Mouse (Mus musculus): ENCODE results near the gene Ache. TPM values are rescaled to one million over a fixed set of nuclear protein-coding genes. Genes with fewer than 3 reads are reported as not detected.
"Not testable (repeated sequence)": the region's sequence is repeated elsewhere in the genome, so short reads cannot be mapped to it uniquely, and the experiment has no call there.

Gene Ache
- 10 to 100 TPM; 67.5 to 73.8 (median 70.9) TPM for total RNA-seq (2022)

DNA sequence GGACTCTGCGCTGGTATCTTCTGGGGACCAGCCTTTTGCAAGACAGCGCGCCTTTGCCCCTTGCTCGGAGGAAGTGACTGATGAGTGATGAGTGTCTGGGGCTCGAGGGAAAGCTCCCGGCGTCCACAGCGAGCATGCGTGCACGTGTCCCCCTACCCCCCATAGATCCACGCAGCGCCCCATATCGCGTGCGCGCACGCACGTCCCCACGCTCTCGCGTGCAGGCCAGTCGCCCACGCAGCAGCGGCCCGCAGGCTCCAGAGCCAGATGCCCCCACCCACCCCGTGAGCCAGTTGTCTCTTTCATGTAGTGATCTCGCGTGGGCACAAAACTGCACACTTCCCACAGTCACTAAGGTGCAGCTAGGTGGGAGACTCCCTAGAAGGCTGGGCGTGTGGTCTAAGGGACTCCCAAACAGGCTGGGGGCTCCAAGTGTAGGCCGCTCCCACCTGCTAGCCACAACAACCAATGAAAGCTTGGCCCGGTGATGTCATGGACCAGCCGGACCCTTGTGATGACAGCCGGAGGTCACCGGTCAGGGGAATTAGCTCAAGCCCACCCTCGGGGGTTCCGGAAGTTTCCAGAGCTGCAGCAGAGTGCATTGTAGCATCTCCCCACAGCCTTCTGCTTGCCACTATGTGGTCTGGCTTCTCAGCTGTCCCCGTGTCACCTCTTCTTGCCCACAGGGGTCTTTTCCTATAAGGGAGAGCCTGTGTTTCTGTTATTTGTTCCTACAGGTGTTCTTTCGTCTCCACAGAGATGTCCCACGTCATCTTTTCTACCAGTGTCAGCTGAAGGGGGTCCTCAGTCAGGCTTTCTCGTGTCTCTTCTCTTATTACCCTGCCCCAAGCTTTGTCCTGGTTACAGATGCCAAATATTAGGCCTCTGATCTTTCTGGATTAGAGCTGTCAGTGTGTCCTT is at the start of gene Ache:
Gene Ache (plus strand): TSS at position 488 of the 921 bp plus-strand sequence.
- DNase-seq (ENCODE audit: low spot score in 2 of 2), result peak; percentile 56 to 89

DNA sequence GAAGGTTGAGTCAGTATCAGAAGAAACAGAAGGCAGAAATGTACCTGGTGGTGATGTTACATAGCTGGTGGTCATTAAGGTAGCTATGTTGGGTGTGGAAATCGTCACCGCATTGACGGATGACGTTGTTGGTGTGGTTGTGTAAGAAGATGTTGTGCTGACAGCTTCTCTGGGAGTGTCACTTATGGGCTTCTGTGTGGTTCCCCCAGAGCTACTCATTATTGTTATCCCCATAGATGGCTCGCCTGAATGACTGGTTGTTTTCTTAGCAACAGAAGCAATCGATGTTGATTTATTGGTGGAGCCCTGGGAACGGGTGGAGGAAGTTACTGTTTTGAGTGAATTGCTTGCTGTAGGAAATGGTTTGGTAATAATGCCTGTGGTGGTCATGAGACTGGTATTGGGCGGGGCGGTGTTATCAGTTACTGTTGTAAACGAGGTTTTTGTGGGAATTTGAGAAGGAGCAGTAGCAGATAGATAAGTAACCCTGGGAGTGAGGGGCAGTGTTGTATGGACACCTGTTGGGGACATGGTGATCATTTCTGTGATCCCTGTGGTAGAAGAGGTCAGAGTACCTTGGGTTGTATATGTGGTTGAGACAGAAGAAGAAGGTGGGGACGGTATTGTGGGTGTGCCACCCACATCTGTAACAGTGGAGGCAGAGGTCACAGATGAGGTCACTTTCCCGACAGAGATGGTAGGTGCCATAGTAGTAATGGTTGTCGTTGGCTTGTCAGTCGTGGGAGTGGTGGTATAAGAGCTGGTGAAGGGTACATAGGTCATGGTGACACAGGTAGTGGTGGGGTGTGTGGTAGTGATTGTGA is 23.2 kb upstream of the Ache start:
- no peak for DNase-seq (ENCODE audit: low spot score in 2 of 2)

DNA sequence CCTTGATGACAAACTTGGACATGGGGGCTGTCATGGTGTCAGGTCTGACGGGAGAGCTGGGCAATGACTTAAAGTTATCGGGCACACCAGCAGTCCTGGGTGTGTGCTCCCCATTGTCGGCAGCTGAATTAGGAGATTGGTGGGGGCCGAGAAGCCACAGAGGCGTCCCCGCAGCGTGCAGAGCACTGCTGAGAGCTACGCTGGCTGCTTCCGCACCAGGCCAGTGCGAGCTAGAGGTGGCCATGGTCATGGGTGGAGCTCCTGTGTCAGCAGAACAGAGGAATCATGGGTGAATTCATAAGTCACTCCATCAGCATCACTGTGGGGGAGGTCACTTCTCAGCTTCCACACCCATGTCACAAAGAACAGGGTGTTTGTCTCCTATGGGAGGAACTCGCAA is 22.5 kb upstream of the Ache start:
- no peak for DNase-seq (ENCODE audit: low spot score in 2 of 2)

DNA sequence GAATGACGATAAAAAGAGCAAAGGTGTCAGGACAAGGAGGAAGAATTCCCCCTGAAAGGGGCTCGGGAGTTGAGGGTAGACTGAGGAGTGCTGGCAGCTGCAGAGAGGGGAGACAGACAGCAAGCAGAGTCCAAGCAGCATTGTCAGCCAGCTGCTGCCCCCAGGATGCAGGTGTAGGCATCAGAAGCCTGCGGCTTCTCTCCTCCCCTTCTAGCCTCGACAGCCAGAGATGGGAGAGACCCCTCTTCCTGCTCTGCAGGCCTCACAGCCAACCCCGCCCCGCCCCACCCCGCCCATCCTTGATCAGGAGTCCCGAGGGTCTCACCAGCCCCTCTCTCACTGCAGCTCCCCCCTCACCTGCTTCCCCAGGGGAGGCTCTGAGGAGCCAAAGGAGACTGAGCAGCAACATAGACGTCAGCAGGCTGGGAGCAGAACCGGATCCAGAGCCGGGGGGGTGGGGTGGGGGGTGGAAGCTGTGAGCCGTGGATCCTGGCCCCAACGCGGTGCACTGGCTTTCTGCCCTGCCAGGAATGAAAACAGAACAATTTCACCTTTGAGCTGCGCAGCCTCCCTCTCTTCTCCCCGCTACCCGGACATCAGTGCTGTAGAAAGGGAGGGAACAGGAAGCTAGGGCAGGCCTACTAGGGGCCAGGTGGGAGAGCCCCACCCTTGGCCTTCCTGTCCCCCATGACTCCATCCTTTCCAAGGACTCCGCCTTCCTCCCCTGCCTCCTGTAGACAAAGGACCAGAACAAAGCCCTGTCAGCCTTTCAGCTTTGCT is 19.0 kb upstream of the Ache start:
- no peak for DNase-seq (ENCODE audit: low spot score in 2 of 2)

DNA sequence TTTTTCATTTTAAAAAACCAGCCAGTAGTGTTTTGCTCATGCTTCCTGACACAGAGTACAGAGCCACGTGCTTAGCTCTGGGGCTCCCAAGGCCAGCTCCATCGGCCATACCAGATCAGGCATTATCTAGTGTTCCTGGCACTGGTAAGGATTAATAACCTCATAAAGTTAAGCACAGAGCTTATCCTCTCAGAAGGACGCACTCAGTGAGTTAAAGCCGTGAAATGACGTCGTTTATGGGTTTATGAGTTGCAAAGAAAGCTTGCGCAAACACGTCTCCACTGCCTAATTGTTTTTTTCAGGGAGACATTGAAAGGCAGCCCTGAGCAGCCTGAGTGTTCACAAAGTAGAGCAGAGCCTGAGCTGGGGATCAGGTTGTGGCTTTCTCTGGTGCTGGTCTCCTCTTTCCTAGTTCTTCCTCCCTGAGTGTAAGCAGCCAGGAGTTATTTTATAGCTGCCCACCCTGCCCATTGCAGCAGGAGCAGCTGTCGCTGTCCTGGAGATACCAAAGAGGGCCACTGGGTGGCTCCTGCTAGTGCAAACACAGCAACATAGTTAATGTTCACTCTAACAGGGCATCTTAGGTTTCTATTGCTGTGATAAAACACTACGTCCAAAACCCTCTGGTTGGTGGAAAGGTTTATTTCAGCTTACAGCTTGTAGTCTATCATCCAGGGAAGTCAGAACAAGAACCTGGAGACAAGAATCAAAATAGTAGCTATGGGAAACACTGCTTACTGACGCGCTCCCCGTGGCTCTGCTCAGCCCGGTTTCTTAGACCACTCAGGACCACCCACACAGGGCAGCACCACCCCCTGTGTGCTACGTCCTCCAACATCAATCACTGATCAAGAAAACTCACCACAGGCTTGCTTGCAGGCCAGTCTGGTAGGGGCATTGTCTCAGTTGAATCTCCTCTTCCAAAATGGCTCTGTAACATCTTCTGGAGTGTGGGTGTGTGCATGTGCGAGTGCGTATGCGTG is 9.7 kb upstream of the Ache start:
- no peak for DNase-seq (ENCODE audit: low spot score in 2 of 2)

DNA sequence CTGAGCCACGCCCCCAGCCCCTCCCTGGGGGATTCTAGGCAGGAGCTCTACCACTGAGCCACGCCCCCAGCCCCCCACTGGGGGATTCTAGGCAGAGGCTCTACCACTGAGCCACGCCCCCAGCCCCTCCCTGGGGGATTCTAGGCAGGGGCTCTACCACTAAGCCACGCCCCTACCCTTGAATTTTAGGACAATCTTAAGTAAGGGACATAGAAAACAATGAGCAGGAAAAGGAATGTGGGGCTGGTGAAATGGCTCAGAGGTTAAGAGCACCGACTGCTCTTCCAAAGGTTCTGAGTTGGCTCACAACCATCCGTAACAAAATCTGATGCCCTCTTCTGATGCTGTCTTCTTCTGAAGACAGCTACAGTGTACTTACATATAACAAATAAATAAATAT is 2.9 kb upstream of the Ache start:
- not testable (repeated sequence) for DNase-seq (ENCODE audit: low spot score in 2 of 2)

DNA sequence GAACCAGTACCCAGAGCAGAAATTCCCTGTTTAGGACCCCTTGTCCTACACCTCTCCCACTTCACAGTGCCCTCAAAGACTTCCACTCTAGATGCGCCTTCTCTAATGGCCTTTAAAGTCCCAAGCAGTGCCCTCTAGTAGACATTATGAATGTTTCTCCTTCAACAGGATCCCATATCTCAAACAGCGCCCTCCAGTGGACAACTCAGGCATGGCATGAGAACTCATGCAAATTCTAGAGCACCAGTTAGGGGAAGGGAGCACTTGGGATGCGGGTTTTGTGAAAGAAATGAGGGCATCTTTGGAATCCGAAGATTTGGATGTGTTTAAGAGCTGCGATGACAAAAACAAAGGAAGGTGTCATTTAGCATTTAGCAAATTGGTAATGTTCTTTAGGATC is 2.3 kb upstream of the Ache start:
- no peak for DNase-seq (ENCODE audit: low spot score in 2 of 2)

DNA sequence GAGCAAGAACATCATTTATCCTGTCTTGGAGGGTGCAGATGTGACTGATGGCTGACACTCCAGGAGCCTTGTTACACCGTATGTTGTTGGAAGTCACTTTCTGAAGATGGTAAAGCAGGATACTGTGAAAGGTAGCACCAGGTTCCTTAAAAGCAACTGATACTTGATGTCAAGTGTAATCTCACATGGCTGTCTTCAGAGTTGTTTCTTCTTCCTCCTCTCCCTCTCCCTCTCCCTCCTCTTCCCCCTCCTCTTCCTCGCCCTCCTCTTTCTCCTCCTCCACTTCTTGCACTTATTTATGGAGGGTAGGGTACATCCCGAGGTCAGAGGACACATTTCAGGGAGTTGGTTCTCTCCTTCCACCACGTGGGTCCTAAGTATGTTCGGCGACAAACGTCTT is 1.3 kb upstream of the Ache start:
- DNase-seq (ENCODE audit: low spot score in 2 of 2), result no peak

DNA sequence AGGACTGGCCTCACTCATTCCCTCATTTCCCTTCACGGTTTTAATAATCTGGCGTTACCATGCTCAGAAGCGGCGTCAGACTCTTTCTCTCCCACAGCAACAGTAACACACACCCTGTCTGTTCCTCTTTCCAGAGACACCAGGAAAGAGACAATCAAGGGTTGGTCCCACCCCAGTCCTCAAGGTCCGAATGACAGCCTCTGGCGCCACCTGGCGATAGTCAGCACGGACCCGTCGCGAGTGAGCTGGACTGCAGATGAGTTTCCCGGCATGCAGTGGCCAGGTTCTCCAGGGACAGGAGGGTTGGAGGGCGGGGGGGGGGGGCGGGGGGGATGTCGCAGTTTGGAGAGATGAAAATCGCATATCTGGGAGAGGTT is 676 bp upstream of the Ache start:
- peak; percentile 70 to 84 for DNase-seq (ENCODE audit: low spot score in 2 of 2)

DNA sequence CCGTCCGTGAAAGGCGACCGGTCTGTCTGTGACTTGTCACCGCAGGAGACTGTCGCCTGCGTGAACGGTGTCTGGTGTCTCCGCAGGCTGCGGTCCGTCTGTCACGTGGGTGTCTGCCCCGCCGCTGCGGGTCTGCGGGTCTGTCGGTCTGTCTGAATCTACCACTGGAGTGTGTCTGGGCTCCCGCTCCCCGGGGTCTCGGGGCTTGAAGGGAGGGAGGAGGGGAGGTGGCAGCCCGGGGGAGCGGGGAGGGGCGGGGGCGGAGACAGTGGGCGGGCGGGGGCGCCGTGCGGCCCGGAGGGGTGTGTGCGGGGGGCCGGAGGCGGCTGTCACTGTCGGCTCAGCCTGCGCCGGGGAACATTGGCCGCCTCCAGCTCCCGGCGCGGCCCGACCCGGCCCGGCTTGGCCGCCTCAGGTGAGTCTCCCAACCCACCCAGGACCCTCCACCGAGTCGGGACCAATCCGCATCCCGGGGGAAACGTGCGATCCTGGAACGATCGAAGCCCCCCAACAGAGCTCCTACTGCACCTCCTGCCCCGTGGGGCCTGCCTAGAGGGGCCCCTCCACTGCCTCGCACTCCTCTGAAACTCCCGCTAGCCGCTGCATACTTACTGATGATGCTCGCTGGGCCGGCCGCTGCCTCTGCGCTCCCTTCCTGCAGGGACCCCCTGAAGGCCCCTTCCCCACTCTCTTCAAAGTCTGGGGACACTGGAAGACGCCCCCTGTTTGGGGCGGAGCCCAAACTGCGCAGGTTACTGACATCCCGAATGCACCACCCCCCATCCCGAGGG is 829 bp downstream of the Ache start:
- DNase-seq (ENCODE audit: low spot score in 2 of 2), result peak; percentile 57 to 75

DNA sequence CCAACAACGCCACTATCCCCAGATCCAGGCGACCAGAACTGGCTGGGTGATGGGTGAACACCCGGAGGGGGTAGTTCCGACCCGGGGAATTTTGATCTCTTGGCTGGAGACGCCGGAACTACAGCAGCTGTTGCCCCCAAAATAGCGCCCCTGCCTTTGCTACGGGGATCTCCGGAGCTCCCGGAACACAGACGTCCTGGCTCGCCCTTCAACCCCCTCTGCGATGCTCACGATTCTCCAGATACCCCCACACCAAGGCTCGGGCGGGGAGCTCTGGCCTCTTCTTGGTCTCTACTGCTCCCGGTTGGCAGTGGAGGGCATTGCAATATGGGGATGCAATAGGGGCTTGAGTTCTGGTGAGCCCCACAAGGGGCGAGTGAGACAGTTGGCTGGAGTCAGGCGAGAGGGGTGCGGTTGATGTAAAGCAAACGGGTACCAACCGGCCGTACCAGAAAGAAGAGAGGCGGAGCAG is 1.7 kb downstream of the Ache start:
- peak in 1 of 2 experiments; percentile 64 for DNase-seq (ENCODE audit: low spot score in 2 of 2)

DNA sequence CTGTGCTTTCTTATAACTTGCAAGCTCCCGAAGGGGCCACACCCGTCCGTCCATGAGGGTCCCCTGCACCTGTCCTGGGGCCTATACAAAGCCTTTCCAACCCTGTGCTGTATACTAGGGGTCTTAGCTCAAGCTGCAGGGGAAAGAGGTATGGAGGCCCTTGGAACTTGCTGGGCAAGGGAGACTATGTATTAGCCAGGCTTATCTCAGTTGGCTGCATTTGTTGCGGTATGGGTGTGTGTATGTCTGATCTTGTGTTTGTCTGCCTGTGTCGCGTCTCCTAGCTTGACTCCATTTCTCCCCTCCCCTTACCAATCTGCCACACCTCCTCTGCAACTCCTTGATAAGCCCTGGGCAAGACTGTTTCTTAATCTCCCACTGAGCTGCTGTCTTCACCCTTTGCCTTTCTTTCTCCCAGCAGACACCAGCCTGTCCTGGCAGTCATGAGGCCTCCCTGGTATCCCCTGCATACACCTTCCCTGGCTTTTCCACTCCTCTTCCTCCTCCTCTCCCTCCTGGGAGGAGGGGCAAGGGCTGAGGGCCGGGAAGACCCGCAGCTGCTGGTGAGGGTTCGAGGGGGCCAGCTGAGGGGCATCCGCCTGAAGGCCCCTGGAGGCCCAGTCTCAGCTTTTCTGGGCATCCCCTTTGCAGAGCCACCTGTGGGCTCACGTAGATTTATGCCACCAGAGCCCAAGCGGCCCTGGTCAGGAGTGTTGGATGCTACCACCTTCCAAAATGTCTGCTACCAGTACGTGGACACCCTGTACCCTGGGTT is 2.5 kb downstream of the Ache start:
- no peak for DNase-seq (ENCODE audit: low spot score in 2 of 2)

DNA sequence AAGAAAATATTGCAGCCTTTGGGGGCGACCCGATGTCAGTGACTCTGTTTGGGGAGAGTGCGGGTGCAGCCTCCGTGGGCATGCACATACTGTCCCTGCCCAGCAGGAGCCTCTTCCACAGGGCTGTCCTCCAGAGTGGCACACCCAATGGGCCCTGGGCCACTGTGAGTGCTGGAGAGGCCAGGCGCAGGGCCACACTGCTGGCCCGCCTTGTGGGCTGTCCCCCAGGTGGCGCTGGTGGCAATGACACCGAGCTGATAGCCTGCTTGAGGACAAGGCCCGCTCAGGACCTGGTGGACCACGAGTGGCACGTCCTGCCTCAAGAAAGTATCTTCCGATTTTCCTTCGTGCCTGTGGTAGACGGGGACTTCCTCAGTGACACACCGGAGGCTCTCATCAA is 3.4 kb downstream of the Ache start:
- DNase-seq (ENCODE audit: low spot score in 2 of 2), result no peak

DNA sequence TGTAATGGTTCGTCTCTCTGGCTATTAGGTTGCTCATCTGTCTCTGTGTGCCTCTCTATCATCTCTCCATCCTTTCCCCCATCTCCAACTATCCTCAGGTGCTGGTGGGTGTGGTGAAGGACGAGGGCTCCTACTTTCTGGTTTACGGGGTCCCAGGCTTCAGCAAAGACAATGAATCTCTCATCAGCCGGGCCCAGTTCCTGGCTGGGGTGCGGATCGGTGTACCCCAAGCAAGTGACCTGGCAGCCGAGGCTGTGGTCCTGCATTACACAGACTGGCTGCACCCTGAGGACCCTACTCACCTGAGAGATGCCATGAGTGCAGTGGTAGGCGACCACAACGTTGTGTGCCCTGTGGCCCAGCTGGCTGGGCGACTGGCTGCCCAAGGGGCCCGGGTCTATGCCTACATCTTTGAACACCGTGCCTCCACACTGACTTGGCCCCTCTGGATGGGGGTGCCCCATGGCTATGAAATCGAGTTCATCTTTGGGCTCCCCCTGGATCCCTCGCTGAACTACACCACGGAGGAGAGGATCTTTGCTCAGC is 4.1 kb downstream of the Ache start:
- DNase-seq (ENCODE audit: low spot score in 2 of 2), result no peak

DNA sequence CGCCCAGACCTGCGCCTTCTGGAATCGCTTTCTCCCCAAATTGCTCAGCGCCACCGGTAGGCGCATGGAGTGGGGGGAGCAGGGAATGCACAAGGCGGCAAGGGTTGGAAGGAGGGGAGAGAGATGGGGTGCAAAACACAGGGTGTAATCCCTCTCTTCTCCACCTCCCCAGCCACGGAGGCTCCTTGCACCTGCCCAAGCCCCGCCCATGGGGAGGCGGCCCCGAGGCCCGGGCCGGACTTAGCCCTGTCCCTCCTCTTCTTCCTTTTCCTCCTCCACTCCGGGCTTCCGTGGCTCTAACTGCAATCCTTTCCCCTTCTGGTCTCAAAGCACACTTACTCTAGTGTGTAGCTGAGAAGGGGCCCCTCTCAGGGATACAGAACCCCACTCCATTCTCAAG is 6.0 kb downstream of the Ache start:
- DNase-seq (ENCODE audit: low spot score in 2 of 2), result peak; percentile 58 to 81

DNA sequence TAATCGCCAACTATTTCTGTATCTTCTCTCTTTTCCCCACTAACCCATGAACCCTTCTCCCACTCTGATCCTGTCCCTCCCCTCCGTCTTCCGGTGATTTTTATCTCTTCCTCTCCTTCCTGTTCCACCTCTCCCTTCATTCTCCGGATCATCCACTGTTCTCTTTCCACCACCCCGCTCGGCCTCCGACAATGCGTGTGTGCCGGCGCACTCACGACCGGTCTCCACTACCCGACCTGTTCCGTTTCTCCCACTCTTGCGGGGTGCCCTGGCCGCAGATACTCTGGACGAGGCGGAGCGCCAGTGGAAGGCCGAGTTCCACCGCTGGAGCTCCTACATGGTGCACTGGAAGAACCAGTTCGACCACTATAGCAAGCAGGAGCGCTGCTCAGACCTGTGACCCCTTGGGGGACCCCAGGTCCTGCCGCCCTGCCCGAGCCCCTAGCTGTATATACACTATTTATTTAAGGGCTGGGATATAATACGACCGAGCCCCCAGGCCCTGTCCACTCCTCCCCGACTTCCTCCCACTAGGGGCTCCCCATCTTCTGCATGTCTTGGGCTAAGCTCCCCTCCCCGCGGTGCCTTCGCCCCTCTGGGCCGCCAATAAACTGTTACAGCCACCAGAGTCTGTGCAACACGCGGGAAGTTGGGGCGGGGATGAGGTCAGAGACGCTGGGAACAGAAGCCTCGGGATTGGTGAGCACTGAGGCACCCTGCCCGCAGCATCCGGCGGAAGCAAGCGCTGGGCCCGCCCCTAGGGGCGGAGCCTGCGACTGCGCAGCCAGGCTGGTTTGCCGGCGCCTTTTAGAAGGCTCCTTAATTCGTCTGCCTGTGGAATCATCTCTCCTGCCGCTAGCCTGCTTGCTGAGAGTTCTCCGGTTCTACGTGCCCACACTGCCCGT is 6.8 kb downstream of the Ache start, which contains the start of gene Ufsp1:
Gene Ufsp1 (plus strand): TSS at position 791 of the 905 bp plus-strand sequence.
- DNase-seq (ENCODE audit: low spot score in 2 of 2), result peak; percentile 82 to 96

DNA sequence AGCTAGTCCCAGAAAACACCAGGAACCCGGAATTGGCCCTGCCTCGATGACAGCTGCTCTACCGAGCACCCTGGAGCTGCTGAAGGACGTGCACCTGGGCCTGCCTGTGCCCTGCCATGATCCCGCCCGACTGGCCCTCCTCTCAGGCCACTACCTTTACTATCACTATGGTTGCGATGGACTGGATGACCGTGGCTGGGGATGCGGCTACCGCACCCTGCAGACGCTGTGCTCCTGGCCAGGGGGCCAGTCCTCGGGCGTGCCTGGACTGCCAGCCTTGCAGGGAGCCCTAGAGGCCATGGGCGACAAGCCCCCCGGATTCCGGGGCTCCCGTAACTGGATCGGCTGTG is 7.4 kb downstream of the Ache start:
- no peak for DNase-seq (ENCODE audit: low spot score in 2 of 2)
